Mouse (Mus musculus) urinary bladder, postnatal 14 days (tissue): Measurements from ENCODE around the gene Mrpl47.
A peak's percentile ranks its signal among the peaks of the same experiment; 100 is the strongest.
"Not testable (repeated sequence)": the region's sequence is repeated elsewhere in the genome, so short reads cannot be mapped to it uniquely, and the experiment has no call there.

Experiments
- DNase-seq: peaks from one replicate; pipeline ENCODE4 v3.0.0; 2021; ENCODE audit warnings: low spot score

Gene Mrpl47

GRCm38 (mm10) chr3:32737172-32737655 lies at the start of gene Mrpl47:
Gene Mrpl47 (minus strand): TSS chr3:32737605.
- no peak for DNase-seq

GRCm38 (mm10) chr3:32770781-32771180 lies 33.4 kb upstream of the Mrpl47 start:
- no peak for DNase-seq

GRCm38 (mm10) chr3:32763902-32764301 lies 26.5 kb upstream of the Mrpl47 start:
- no peak for DNase-seq

- no peak for DNase-seq
Observed at GRCm38 (mm10) chr3:32762962-32763361, 25.6 kb upstream of the Mrpl47 start.

- no peak for DNase-seq
Observed at GRCm38 (mm10) chr3:32759212-32759611, 21.8 kb upstream of the Mrpl47 start.

GRCm38 (mm10) chr3:32754384-32754915 lies 17.0 kb upstream of the Mrpl47 start:
- no peak for DNase-seq

- DNase-seq = no peak
Observed at GRCm38 (mm10) chr3:32749820-32750579, 12.6 kb upstream of the Mrpl47 start.

GRCm38 (mm10) chr3:32748384-32748783 lies 11.0 kb upstream of the Mrpl47 start:
- DNase-seq = no peak

GRCm38 (mm10) chr3:32745426-32745825 lies 8.0 kb upstream of the Mrpl47 start:
- not testable (repeated sequence) for DNase-seq

- no peak for DNase-seq
Observed at GRCm38 (mm10) chr3:32745001-32745400, 7.6 kb upstream of the Mrpl47 start.

GRCm38 (mm10) chr3:32742276-32742780 lies 4.9 kb upstream of the Mrpl47 start:
- no peak for DNase-seq

- DNase-seq = no peak
Observed at GRCm38 (mm10) chr3:32738549-32738948, 1.1 kb upstream of the Mrpl47 start.

- DNase-seq = peak; percentile 98
Observed at GRCm38 (mm10) chr3:32736244-32737171, 897 bp downstream of the Mrpl47 start, which contains the start of gene Ndufb5. Gene Ndufb5 (plus strand): TSS chr3:32736990.

GRCm38 (mm10) chr3:32727861-32728260 lies 9.5 kb downstream of the Mrpl47 start:
- no peak for DNase-seq

- DNase-seq = no peak
Observed at GRCm38 (mm10) chr3:32725951-32726350, 11.5 kb downstream of the Mrpl47 start.

- DNase-seq = no peak
Observed at GRCm38 (mm10) chr3:32724191-32724590, 13.2 kb downstream of the Mrpl47 start.

- DNase-seq = no peak
Observed at GRCm38 (mm10) chr3:32718271-32718670, 19.1 kb downstream of the Mrpl47 start.

- DNase-seq = not testable (repeated sequence)
Observed at GRCm38 (mm10) chr3:32717403-32717802, 20.0 kb downstream of the Mrpl47 start.

GRCm38 (mm10) chr3:32713711-32714110 lies 23.7 kb downstream of the Mrpl47 start:
- DNase-seq = no peak

GRCm38 (mm10) chr3:32709388-32709787 lies 28.0 kb downstream of the Mrpl47 start:
- no peak for DNase-seq

GRCm38 (mm10) chr3:32708368-32709231 lies 28.8 kb downstream of the Mrpl47 start:
- DNase-seq = peak; percentile 99
